Mouse (Mus musculus): Measurements from ENCODE around the gene Mthfs. TPM values are rescaled to one million over a fixed set of nuclear protein-coding genes. Genes with fewer than 3 reads are reported as not detected.
"Not testable (repeated sequence)": the region's sequence is repeated elsewhere in the genome, so short reads cannot be mapped to it uniquely, and the experiment has no call there.

The Mthfs gene
- polyA plus RNA-seq (2011; ENCODE audit: insufficient read depth, insufficient read length, low read depth, missing spikeins): 10.8 and 17.6 TPM in 2 replicates

DNA sequence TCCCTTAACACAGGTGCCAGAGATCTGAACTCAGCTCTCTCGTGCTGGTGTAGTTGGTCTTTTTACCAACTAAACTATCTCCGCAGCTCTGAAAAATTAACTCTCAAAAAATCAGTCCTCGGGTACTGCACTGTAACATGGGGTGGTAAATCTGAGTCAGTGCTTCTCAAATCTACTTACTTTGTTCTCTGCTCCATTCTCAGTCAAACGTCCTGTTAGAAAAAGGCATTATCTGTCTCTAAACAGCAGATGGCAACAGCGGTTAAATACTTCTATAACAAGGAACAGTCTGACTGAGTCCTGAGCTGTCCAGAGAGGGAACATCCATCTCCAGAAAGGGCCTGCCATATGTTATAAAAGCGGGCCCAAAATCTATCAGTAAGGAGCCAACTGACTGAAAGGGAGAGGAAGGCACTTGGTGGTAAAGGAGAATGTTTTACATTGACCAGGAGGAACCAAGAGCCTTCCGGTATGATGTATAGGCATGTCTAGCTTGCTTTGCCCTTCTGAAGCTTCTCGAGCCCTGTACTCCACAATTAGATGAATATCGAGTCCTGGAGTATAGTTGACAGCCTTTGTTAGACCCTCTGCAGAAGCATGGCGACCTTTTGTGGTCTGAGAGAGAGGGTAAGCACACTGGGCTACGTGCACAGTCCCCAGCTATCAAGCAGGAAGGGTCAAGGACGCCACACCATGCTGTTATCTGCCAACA lies at the start of gene Mthfs:
Gene Mthfs (plus strand): TSS at position 324 of the 712 bp plus-strand sequence.
- H3K4me1 ChIP-seq (ENCODE audit: control insufficient read depth, insufficient read depth, low read length); H3K27me3 ChIP-seq (ENCODE audit: control insufficient read depth, insufficient read depth, low read length, poor library complexity, severe bottlenecking); H3K36me3 ChIP-seq (ENCODE audit: control insufficient read depth, insufficient read depth, low read length, poor library complexity, severe bottlenecking); H3K9me3 ChIP-seq (replicated peaks; ENCODE audit: control insufficient read depth, insufficient read depth, low read length, poor library complexity, severe bottlenecking): not testable (repeated sequence)
- Histone ChIP-seq H3K9ac (ENCODE audit: low read depth, poor library complexity, severe bottlenecking) (peak within 1 kb of the TSS; percentile 66), H3K27ac (ENCODE audit: insufficient read depth, low read length) (peak within 1 kb of the TSS; percentile 82), H3K4me3 (ENCODE audit: low read depth, low read length) (peak within 1 kb of the TSS; percentile 49)

GRCm38 (mm10) chr9:89172539-89172938 lies 37.9 kb upstream of the Mthfs start:
- H3K36me3 ChIP-seq (ENCODE audit: control insufficient read depth, insufficient read depth, low read length, poor library complexity, severe bottlenecking); H3K9ac ChIP-seq (ENCODE audit: low read depth, poor library complexity, severe bottlenecking); H3K4me1 ChIP-seq (ENCODE audit: control insufficient read depth, insufficient read depth, low read length); H3K4me3 ChIP-seq (ENCODE audit: low read depth, low read length); H3K27me3 ChIP-seq (ENCODE audit: control insufficient read depth, insufficient read depth, low read length, poor library complexity, severe bottlenecking); H3K27ac ChIP-seq (ENCODE audit: insufficient read depth, low read length); H3K9me3 ChIP-seq (replicated peaks; ENCODE audit: control insufficient read depth, insufficient read depth, low read length, poor library complexity, severe bottlenecking): not testable (repeated sequence)

GRCm38 (mm10) chr9:89178833-89179232 lies 31.6 kb upstream of the Mthfs start:
- H3K9ac ChIP-seq (ENCODE audit: low read depth, poor library complexity, severe bottlenecking); H3K4me3 ChIP-seq (ENCODE audit: low read depth, low read length): not testable (repeated sequence)

DNA sequence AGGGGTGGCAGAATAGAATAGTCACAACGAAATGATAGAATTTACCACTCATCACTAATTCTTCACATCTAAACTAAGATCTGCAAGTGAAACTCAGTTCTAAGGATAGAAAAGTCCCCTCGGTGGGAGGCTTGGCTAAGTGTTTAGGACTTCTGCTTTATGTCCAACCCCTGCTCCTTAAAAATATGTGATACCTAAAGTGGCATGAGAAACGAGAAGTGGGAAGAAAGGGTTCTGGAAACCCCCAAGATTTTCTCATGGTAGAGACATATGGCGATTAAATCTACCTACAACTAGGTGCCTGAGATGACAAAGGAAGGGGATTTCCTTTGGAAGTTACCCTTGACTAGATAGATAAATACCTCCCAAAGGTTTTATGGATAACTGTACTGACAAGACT lies 31.0 kb upstream of the Mthfs start:
- not testable (repeated sequence) for H3K9ac ChIP-seq (ENCODE audit: low read depth, poor library complexity, severe bottlenecking); H3K36me3 ChIP-seq (ENCODE audit: control insufficient read depth, insufficient read depth, low read length, poor library complexity, severe bottlenecking); H3K27ac ChIP-seq (ENCODE audit: insufficient read depth, low read length); H3K4me3 ChIP-seq (ENCODE audit: low read depth, low read length); H3K4me1 ChIP-seq (ENCODE audit: control insufficient read depth, insufficient read depth, low read length); H3K9me3 ChIP-seq (replicated peaks; ENCODE audit: control insufficient read depth, insufficient read depth, low read length, poor library complexity, severe bottlenecking); H3K27me3 ChIP-seq (ENCODE audit: control insufficient read depth, insufficient read depth, low read length, poor library complexity, severe bottlenecking)

More at GRCm38 (mm10) chr9:89178833-89179232, 31.6 kb upstream of the Mthfs start:
- not testable (repeated sequence) for H3K27me3 ChIP-seq (ENCODE audit: control insufficient read depth, insufficient read depth, low read length, poor library complexity, severe bottlenecking); H3K27ac ChIP-seq (ENCODE audit: insufficient read depth, low read length); H3K36me3 ChIP-seq (ENCODE audit: control insufficient read depth, insufficient read depth, low read length, poor library complexity, severe bottlenecking); H3K4me1 ChIP-seq (ENCODE audit: control insufficient read depth, insufficient read depth, low read length); H3K9me3 ChIP-seq (replicated peaks; ENCODE audit: control insufficient read depth, insufficient read depth, low read length, poor library complexity, severe bottlenecking)

GRCm38 (mm10) chr9:89187006-89187405 lies 23.5 kb upstream of the Mthfs start:
- Histone ChIP-seq H3K4me3 (ENCODE audit: low read depth, low read length) (peak overlapping the region; percentile 72), H3K9ac (ENCODE audit: low read depth, poor library complexity, severe bottlenecking) (peak overlapping the region; percentile 82)
- H3K4me1 ChIP-seq (ENCODE audit: control insufficient read depth, insufficient read depth, low read length); H3K27me3 ChIP-seq (ENCODE audit: control insufficient read depth, insufficient read depth, low read length, poor library complexity, severe bottlenecking); H3K36me3 ChIP-seq (ENCODE audit: control insufficient read depth, insufficient read depth, low read length, poor library complexity, severe bottlenecking); H3K9me3 ChIP-seq (replicated peaks; ENCODE audit: control insufficient read depth, insufficient read depth, low read length, poor library complexity, severe bottlenecking); H3K27ac ChIP-seq (ENCODE audit: insufficient read depth, low read length): not testable (repeated sequence)

DNA sequence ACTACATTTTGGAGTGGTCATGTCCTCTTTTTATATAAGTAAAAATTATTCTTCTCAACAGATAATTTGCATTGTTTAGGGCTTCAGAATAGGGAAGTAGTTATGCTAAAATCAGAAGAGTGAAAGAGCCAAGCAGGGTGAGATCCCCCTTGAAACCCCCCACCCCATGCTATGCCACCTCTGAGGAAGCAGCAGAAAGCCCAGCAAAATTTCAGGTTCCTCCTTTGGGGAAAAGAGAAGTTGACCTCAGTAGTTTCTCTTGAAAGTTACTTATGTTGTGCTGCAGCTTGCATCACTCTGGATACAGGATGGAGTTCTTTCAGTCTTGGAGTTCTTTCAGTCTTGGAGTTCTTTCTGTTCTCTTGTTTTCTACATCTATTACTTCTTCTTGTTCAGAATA lies 15.0 kb upstream of the Mthfs start:
- not testable (repeated sequence) for H3K27me3 ChIP-seq (ENCODE audit: control insufficient read depth, insufficient read depth, low read length, poor library complexity, severe bottlenecking); H3K36me3 ChIP-seq (ENCODE audit: control insufficient read depth, insufficient read depth, low read length, poor library complexity, severe bottlenecking); H3K4me1 ChIP-seq (ENCODE audit: control insufficient read depth, insufficient read depth, low read length); H3K27ac ChIP-seq (ENCODE audit: insufficient read depth, low read length); H3K4me3 ChIP-seq (ENCODE audit: low read depth, low read length); H3K9ac ChIP-seq (ENCODE audit: low read depth, poor library complexity, severe bottlenecking); H3K9me3 ChIP-seq (replicated peaks; ENCODE audit: control insufficient read depth, insufficient read depth, low read length, poor library complexity, severe bottlenecking)

DNA sequence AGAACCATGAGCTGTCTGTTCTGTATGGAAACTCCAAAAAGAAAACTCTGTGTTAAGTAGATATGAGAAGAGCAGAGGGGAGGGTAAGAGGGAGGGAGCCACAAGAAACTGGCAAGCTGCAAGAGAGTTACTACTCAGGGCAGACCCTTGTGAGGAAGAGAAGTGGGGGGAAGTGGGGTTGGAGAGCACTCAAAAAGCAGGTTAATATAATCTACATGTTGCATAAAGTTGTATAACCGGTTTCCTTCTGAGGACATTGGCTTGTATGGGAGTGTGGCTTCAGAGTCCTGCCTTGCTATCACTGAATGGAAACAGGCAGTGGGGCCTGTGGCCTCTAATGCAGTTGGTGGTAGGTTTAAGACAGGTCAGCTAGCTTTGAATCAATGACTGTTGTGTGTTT lies 13.0 kb upstream of the Mthfs start:
- H3K27me3 ChIP-seq (ENCODE audit: control insufficient read depth, insufficient read depth, low read length, poor library complexity, severe bottlenecking); H3K4me3 ChIP-seq (ENCODE audit: low read depth, low read length); H3K9ac ChIP-seq (ENCODE audit: low read depth, poor library complexity, severe bottlenecking); H3K36me3 ChIP-seq (ENCODE audit: control insufficient read depth, insufficient read depth, low read length, poor library complexity, severe bottlenecking); H3K4me1 ChIP-seq (ENCODE audit: control insufficient read depth, insufficient read depth, low read length); H3K9me3 ChIP-seq (replicated peaks; ENCODE audit: control insufficient read depth, insufficient read depth, low read length, poor library complexity, severe bottlenecking); H3K27ac ChIP-seq (ENCODE audit: insufficient read depth, low read length): not testable (repeated sequence)

DNA sequence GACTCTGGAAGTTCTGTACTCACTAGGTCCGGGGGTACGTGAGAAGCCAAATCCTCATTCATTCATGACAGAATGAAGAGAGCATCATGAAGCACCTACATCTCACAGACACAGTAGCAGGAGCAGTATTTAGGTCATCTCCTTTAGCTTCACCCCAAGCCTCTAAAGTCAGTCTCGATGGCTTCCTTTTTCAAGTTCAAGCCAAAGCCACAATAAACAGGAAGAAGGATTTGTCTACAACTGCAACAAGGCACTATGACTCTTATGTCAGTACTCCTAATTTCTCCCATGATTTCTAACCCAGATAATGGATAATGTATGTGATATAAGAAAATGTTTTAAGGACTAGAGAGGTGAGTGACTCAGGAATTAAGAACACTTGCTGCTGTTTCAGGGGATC lies 12.1 kb upstream of the Mthfs start:
- H3K27ac ChIP-seq (ENCODE audit: insufficient read depth, low read length); H3K36me3 ChIP-seq (ENCODE audit: control insufficient read depth, insufficient read depth, low read length, poor library complexity, severe bottlenecking); H3K9ac ChIP-seq (ENCODE audit: low read depth, poor library complexity, severe bottlenecking); H3K4me1 ChIP-seq (ENCODE audit: control insufficient read depth, insufficient read depth, low read length); H3K9me3 ChIP-seq (replicated peaks; ENCODE audit: control insufficient read depth, insufficient read depth, low read length, poor library complexity, severe bottlenecking); H3K4me3 ChIP-seq (ENCODE audit: low read depth, low read length); H3K27me3 ChIP-seq (ENCODE audit: control insufficient read depth, insufficient read depth, low read length, poor library complexity, severe bottlenecking): not testable (repeated sequence)

- not testable (repeated sequence) for H3K4me3 ChIP-seq (ENCODE audit: low read depth, low read length); H3K9ac ChIP-seq (ENCODE audit: low read depth, poor library complexity, severe bottlenecking); H3K36me3 ChIP-seq (ENCODE audit: control insufficient read depth, insufficient read depth, low read length, poor library complexity, severe bottlenecking); H3K27ac ChIP-seq (ENCODE audit: insufficient read depth, low read length); H3K27me3 ChIP-seq (ENCODE audit: control insufficient read depth, insufficient read depth, low read length, poor library complexity, severe bottlenecking); H3K4me1 ChIP-seq (ENCODE audit: control insufficient read depth, insufficient read depth, low read length); H3K9me3 ChIP-seq (replicated peaks; ENCODE audit: control insufficient read depth, insufficient read depth, low read length, poor library complexity, severe bottlenecking)
Observed at GRCm38 (mm10) chr9:89198969-89199416, 11.5 kb upstream of the Mthfs start, which contains the start of the genes Bcl2a1b and Gm29094. Bcl2a1b (plus strand) TSS chr9:89199209. Gm29094 (plus strand) TSS chr9:89199379.

- H3K4me1 ChIP-seq (ENCODE audit: control insufficient read depth, insufficient read depth, low read length); H3K9ac ChIP-seq (ENCODE audit: low read depth, poor library complexity, severe bottlenecking); H3K9me3 ChIP-seq (replicated peaks; ENCODE audit: control insufficient read depth, insufficient read depth, low read length, poor library complexity, severe bottlenecking); H3K4me3 ChIP-seq (ENCODE audit: low read depth, low read length); H3K27ac ChIP-seq (ENCODE audit: insufficient read depth, low read length); H3K36me3 ChIP-seq (ENCODE audit: control insufficient read depth, insufficient read depth, low read length, poor library complexity, severe bottlenecking); H3K27me3 ChIP-seq (ENCODE audit: control insufficient read depth, insufficient read depth, low read length, poor library complexity, severe bottlenecking): not testable (repeated sequence)
Observed at GRCm38 (mm10) chr9:89202256-89202655, 8.2 kb upstream of the Mthfs start.
